Mouse (Mus musculus) urinary bladder, postnatal 36 days (tissue): ENCODE measurements around the gene Zfyve27.
A peak's percentile ranks its signal among the peaks of the same experiment; 100 is the strongest.

Source experiments
- DNase-seq, 2 experiments: peaks; one replicate each; pipeline ENCODE4 v3.0.0; 2022; ENCODE audit warnings: low spot score in 2 of 2, mixed read lengths in 1 of 2

Zfyve27 gene

DNA sequence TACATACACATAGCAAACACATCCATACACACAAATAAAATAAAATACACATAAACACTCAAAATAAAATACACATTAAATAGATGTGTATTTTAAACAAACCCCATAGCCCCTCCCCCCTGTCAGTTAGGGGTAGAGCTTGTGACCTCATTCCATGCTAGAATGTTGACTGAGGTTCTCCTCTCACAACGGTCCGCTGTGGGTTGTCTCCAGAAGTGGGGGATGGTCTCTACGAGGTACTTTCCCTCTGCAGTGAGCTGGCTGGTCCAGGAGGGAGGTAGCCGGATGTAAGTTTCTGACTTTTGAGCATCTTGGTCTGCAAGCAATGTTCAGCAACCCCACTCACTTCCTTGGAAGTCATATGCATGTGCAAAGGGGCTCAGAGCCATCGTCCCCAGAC is at the start of gene Zfyve27:
TSS of gene Zfyve27 (plus strand) at position 188 of the 400 bp plus-strand sequence.
- DNase-seq: no peak

DNA sequence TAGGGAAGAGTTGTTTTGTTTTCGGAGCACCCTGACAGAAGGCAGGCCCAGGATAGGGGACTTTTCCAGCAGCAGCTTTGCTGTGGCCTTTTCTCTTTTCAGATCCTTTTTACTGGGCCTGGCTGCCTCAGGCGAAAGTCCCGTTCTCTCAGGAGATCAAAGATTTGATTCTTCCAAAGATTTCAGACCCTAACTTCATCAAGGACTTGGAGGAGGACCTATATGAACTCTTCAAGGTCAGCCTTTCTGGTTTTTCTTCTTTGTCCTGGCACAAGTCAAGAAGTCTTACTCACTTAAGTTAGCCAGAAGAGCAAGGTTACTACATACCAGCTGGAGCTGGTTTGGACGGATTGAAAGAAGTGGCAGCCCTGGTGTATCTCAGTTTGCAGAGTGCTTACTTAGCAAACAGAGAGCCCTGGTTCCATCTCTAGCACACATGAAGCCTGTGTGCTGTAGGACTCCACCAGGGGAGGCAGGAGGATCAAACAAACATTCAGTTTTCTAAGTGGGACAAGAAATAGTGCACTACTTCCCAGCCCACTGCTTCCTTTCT is 47.9 kb upstream of the Zfyve27 start:
- DNase-seq: no peak

GRCm38 (mm10) chr19:42118142-42118541 is 45.6 kb upstream of the Zfyve27 start:
- DNase-seq: no peak

DNA sequence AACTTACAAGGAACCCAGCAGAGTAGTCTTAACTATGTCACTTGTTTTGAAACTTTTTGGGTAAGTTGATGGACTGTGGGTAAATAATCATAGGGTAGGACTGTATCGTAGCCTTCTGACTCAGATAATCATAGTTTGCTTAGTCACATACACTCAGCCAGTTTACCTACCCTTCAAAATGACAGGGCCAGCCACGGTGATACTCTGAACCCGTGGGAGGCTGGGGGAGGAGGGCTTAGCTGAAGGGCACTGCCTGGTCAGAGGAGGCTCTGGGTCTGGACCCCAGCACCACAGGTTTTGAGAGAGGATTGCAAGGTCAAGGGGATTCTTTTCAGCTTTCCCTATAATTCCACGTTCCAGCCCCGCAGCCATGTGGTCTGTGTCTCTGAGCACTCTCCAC is 45.2 kb upstream of the Zfyve27 start:
- DNase-seq: no peak

- DNase-seq: no peak
Measured at GRCm38 (mm10) chr19:42120451-42120850, 43.3 kb upstream of the Zfyve27 start.

- DNase-seq: no peak
Measured at GRCm38 (mm10) chr19:42124684-42125083, 39.1 kb upstream of the Zfyve27 start.

- no peak for DNase-seq
Measured at GRCm38 (mm10) chr19:42125501-42126218, 38.1 kb upstream of the Zfyve27 start.

- DNase-seq: no peak
Measured at GRCm38 (mm10) chr19:42126219-42126605, 37.5 kb upstream of the Zfyve27 start.

- no peak for DNase-seq
Measured at GRCm38 (mm10) chr19:42127024-42127423, 36.7 kb upstream of the Zfyve27 start.

DNA sequence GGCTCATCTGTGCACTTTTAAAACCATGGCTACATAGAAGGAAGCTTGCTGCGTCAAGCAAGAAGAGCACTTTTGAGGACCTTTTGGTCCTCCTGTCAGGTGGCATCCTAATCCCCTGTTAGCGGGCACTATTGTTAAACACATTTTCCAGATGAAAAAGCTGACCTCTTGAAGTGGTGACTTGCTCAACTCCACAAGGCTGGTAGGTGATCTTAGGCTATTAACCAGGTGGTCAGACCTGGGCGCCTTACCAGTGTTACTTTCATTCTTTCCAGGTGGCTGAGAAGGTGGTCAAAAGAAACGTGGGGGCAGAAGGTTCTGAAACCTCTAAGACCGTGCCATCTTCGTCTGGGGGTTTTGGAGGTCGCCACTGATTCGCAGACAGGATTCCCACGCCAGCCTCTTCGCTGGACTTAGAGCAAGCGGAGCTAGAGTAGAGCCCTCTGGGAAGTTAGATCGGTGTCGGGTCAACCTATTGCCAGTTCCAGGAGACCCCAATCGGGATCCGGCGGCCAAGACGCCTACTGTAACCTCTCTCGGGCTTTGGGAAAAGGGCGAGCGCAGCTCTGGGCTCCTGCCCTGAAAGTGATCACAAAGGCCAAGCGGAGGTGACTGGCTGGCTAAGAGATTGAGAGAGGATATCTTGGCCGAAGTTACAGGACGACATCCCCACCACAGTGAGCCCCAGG is 35.6 kb upstream of the Zfyve27 start:
- DNase-seq: no peak

- DNase-seq: peak; percentile 97 to 98
Measured at GRCm38 (mm10) chr19:42128787-42129508, 34.8 kb upstream of the Zfyve27 start, which contains the start of gene Avpi1. Gene Avpi1, minus strand, starts transcription at chr19:42129059.

- no peak for DNase-seq
Measured at GRCm38 (mm10) chr19:42129509-42130293, 34.0 kb upstream of the Zfyve27 start.

GRCm38 (mm10) chr19:42130294-42130606 is 33.5 kb upstream of the Zfyve27 start:
- no peak for DNase-seq

DNA sequence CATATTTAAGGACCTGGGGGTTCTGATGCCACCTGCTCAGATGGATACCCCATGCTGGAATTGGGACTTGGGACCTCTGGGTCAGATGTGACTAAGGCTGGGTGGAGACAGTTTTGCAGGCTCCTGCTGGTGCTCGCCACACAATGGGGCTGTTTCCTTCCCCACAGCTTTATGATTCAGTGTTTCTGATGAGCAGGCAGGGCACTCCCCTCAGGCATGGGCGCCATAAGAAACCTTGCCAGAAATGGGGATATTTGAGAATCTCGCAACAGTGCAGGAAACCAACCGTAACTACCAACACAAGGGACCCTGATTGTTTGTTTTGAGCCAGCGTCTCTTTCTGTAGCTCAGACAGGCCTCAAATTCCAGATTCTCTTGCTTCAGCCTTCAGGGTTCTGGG is 32.6 kb upstream of the Zfyve27 start:
- DNase-seq: no peak

DNA sequence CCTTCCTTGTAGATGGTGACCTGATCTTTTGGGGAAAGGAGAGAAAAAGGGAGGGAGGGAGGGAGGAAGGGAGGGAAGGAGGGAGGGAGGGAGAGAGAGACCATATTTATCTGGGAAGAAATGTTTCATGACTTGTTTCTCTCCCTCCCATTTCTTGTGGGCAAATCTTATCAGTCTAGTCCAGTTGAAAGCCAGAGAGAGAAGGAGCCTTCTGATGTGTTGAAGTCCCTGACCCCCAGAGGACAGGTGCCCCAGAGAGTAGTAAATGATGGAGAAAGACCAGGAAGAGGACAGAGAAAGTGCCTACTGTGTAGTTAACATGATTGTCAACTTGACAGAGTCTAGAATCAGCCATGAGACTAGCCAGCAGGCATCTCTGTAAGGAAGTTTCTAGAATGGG is 28.7 kb upstream of the Zfyve27 start:
- DNase-seq: no peak

- no peak for DNase-seq
Measured at GRCm38 (mm10) chr19:42136126-42136525, 27.6 kb upstream of the Zfyve27 start.

- no peak for DNase-seq
Measured at GRCm38 (mm10) chr19:42137167-42137672, 26.5 kb upstream of the Zfyve27 start.

- DNase-seq: no peak
Measured at GRCm38 (mm10) chr19:42138517-42139285, 25.1 kb upstream of the Zfyve27 start.

- no peak for DNase-seq
Measured at GRCm38 (mm10) chr19:42139724-42140517, 23.8 kb upstream of the Zfyve27 start.

- no peak for DNase-seq
Measured at GRCm38 (mm10) chr19:42141998-42142397, 21.8 kb upstream of the Zfyve27 start.
